In genomic region chr6:73756207-73756815, GRCm38 (mm10) we compare ENCODE assay signal across 24 mouse cellular contexts.
"Had no signal": no experiment of that assay in that cellular context is flagged by ENCODE, and none has a peak within 500 bp of the region (broad histone marks: within the 10 kb centered on the region; RNA-seq: fewer than 3 reads in every experiment).

No protein-coding gene starts in this region.

- H3K27me3 ChIP-seq: intestine, embryonic 15.5 days; kidney, embryonic 15.5 days; limb, embryonic 12.5 days; liver, embryonic 12.5 days; liver, embryonic 15.5 days; midbrain, embryonic 12.5 days; midbrain, embryonic 15.5 days; neural tube, embryonic 12.5 days; neural tube, embryonic 15.5 days had no signal

- H3K9me3 ChIP-seq: intestine, embryonic 15.5 days; kidney, embryonic 15.5 days; limb, embryonic 12.5 days; liver, embryonic 12.5 days; liver, embryonic 15.5 days; midbrain, embryonic 12.5 days; midbrain, embryonic 15.5 days; neural tube, embryonic 12.5 days; neural tube, embryonic 15.5 days had no signal

- H3K9ac ChIP-seq: intestine, embryonic 15.5 days; kidney, embryonic 15.5 days; limb, embryonic 12.5 days; liver, embryonic 12.5 days; liver, embryonic 15.5 days; midbrain, embryonic 12.5 days; midbrain, embryonic 15.5 days; neural tube, embryonic 12.5 days; neural tube, embryonic 15.5 days had no signal

- H3K4me3 ChIP-seq: intestine, embryonic 15.5 days; kidney, embryonic 15.5 days; left cerebral cortex, adult 2 months; limb, embryonic 12.5 days; liver, embryonic 12.5 days; liver, embryonic 15.5 days; midbrain, embryonic 12.5 days; midbrain, embryonic 15.5 days; neural tube, embryonic 12.5 days; neural tube, embryonic 15.5 days had no signal

- H3K36me3 ChIP-seq: intestine, embryonic 15.5 days; kidney, embryonic 15.5 days; limb, embryonic 12.5 days; liver, embryonic 12.5 days; liver, embryonic 15.5 days; midbrain, embryonic 12.5 days; midbrain, embryonic 15.5 days; neural tube, embryonic 12.5 days; neural tube, embryonic 15.5 days had no signal

- H3K4me1 ChIP-seq: intestine, embryonic 15.5 days; kidney, embryonic 15.5 days; limb, embryonic 12.5 days; liver, embryonic 12.5 days; liver, embryonic 15.5 days; midbrain, embryonic 12.5 days; midbrain, embryonic 15.5 days; neural tube, embryonic 12.5 days; neural tube, embryonic 15.5 days had no signal

- H3K4me2 ChIP-seq: intestine, embryonic 15.5 days; kidney, embryonic 15.5 days; limb, embryonic 12.5 days; liver, embryonic 12.5 days; liver, embryonic 15.5 days; midbrain, embryonic 12.5 days; midbrain, embryonic 15.5 days; neural tube, embryonic 12.5 days; neural tube, embryonic 15.5 days had no signal

- ATAC-seq: intestine, embryonic 15.5 days; liver, embryonic 12.5 days; midbrain, embryonic 15.5 days had no signal

- DNase-seq: kidney, adult 11 months; kidney, adult 8-10 months; kidney, postnatal 4 days; layer of hippocampus, postnatal 36 days; liver; lung, adult 2 months; right cerebral cortex, adult 18-20 months; right cerebral cortex, postnatal 14 days; right cerebral cortex, postnatal 4 days; thymus, adult 2 months; thymus, postnatal 14 days; thymus, postnatal 4 days had no signal

- H3K27ac ChIP-seq: intestine, embryonic 15.5 days; kidney, embryonic 15.5 days; left cerebral cortex, adult 2 months; limb, embryonic 12.5 days; liver, embryonic 12.5 days; liver, embryonic 15.5 days; macrophage; midbrain, embryonic 12.5 days; midbrain, embryonic 15.5 days; neural tube, embryonic 12.5 days; neural tube, embryonic 15.5 days; stomach, postnatal 0 days had no signal
